Comparison of ENCODE assay signal across 8 mouse cellular contexts in genomic region chr16:4683581-4684456, GRCm38 (mm10). TPM values are rescaled to one million over a fixed set of nuclear protein-coding genes. Genes with fewer than 3 reads are reported as not detected.
A peak's percentile ranks its signal among the peaks of the same experiment; 100 is the strongest.
DNase-seq lines count a peak whose midpoint lies in the region; ATAC-seq and TF ChIP-seq lines count a peak whose summit lies in the region.

No protein-coding gene starts in this region.

- peak overlapping the region; percentile 81 for H3K4me3 ChIP-seq in forebrain, embryonic 10.5 days
- H3K4me3 ChIP-seq in heart, embryonic 15.5 days = peak overlapping the region; percentile 83
- H3K4me3 ChIP-seq in liver, embryonic 14.5 days (ENCODE audit: insufficient read depth in 1 of 2, low read depth in 2 of 2, low read length in 2 of 2) = peak overlapping the region; percentile 84 to 92
- peak overlapping the region; percentile 93 for H3K4me3 ChIP-seq in neural tube, embryonic 11.5 days (ENCODE audit: low read depth, low read length)
- H3K4me3 ChIP-seq in stomach, postnatal 0 days (ENCODE audit: low read depth, low read length) = peak overlapping the region; percentile 76

- H3K4me2 ChIP-seq in heart, embryonic 15.5 days = peak overlapping the region; percentile 80
- peak overlapping the region; percentile 88 for H3K4me2 ChIP-seq in liver, embryonic 14.5 days (ENCODE audit: low read depth)
- H3K4me2 ChIP-seq in neural tube, embryonic 11.5 days (ENCODE audit: low read depth) = peak overlapping the region; percentile 77
- H3K4me2 ChIP-seq in stomach, postnatal 0 days (replicated peaks; ENCODE audit: low read depth) = peak overlapping the region; percentile 91

- DNase-seq in CD8-positive naive resting alpha-beta T cell, adult 2 months (ENCODE audit: low read depth in 2 of 2, low spot score in 2 of 2) = peak; percentile 95 to 97
- peak; percentile 90 for DNase-seq in c-Kit-positive CD71-negative TER-119-negative erythroid progenitor cells, embryonic 14.5 days (ENCODE audit: low read depth)
- peak; percentile 93 for DNase-seq in forebrain, embryonic 10.5 days (ENCODE audit: extremely low spot score, low spot score)
- DNase-seq in kidney, postnatal 25 days = peak; percentile 97
- DNase-seq in liver, embryonic 14.5 days (ENCODE audit: low read depth in 3 of 3, low spot score in 3 of 3) = peak; percentile 84 to 86 (median 85)
- DNase-seq in neural tube, embryonic 11.5 days (ENCODE audit: low spot score) = peak; percentile 95
- peak; percentile 95 for DNase-seq in stomach, postnatal 0 days (ENCODE audit: low spot score)

- H3K9ac ChIP-seq in heart, embryonic 15.5 days = peak overlapping the region; percentile 92
- peak overlapping the region; percentile 85 for H3K9ac ChIP-seq in liver, embryonic 14.5 days (replicated peaks)
- H3K9ac ChIP-seq in neural tube, embryonic 11.5 days (ENCODE audit: low read length) = peak overlapping the region; percentile 75
- peak overlapping the region; percentile 85 for H3K9ac ChIP-seq in stomach, postnatal 0 days (ENCODE audit: low read length)

- peaks cover 20% of the 10 kb centered on the region for H3K36me3 ChIP-seq in forebrain, embryonic 10.5 days (replicated peaks)
- peaks cover 18% of the 10 kb centered on the region for H3K36me3 ChIP-seq in heart, embryonic 15.5 days
- H3K36me3 ChIP-seq in liver, embryonic 14.5 days (replicated peaks; ENCODE audit: control insufficient read depth, insufficient read depth, low read depth) = peaks cover 10% of the 10 kb centered on the region
- H3K36me3 ChIP-seq in neural tube, embryonic 11.5 days (ENCODE audit: control insufficient read depth, insufficient read depth, low read length) = peaks cover 2% of the 10 kb centered on the region; the same call in 1 of the 2 replicates
- H3K36me3 ChIP-seq in stomach, postnatal 0 days (ENCODE audit: control insufficient read depth, insufficient read depth, low read length) = peaks cover 3% of the 10 kb centered on the region; the same call in 1 of the 2 replicates

- TF ChIP-seq EP300 in liver, embryonic 14.5 days (IDR thresholded peaks at IDR 0.05; ENCODE audit: low read depth) = no peak
- no peak for TF ChIP-seq EP300 in stomach, postnatal 0 days (optimal IDR thresholded peaks at IDR 0.05)

- peak; percentile 82 for ATAC-seq in heart, embryonic 15.5 days (replicated peaks; ENCODE audit: insufficient number of reproducible peaks, insufficient read depth, low FRiP score, low read depth)
- ATAC-seq in liver, embryonic 14.5 days (ENCODE audit: insufficient read depth) = peak; percentile 78
- ATAC-seq in neural tube, embryonic 11.5 days (ENCODE audit: insufficient read depth, low FRiP score, low TSS enrichment) = peak; percentile 77
- peak; percentile 88 for ATAC-seq in stomach, postnatal 0 days (ENCODE audit: low FRiP score, low TSS enrichment)

- no peaks in the 10 kb centered on the region for H3K27me3 ChIP-seq in forebrain, embryonic 10.5 days (ENCODE audit: poor library complexity, severe bottlenecking)
- H3K27me3 ChIP-seq in heart, embryonic 15.5 days = no peaks in the 10 kb centered on the region
- H3K27me3 ChIP-seq in liver, embryonic 14.5 days (ENCODE audit: control insufficient read depth, insufficient read depth, low read length) = no peaks in the 10 kb centered on the region
- H3K27me3 ChIP-seq in neural tube, embryonic 11.5 days (ENCODE audit: control insufficient read depth, insufficient read depth, low read length) = no peaks in the 10 kb centered on the region
- H3K27me3 ChIP-seq in stomach, postnatal 0 days (ENCODE audit: control insufficient read depth, insufficient read depth, low read length) = no peaks in the 10 kb centered on the region

- peaks cover 34% of the 10 kb centered on the region for H3K4me1 ChIP-seq in forebrain, embryonic 10.5 days
- H3K4me1 ChIP-seq in heart, embryonic 15.5 days (replicated peaks) = peaks cover 23% of the 10 kb centered on the region
- peaks cover 17 to 23% of the 10 kb centered on the region in 2 experiments for H3K4me1 ChIP-seq in liver, embryonic 14.5 days (replicated peaks; ENCODE audit: control insufficient read depth in 2 of 2, insufficient read depth in 2 of 2, low read length in 1 of 2)
- H3K4me1 ChIP-seq in neural tube, embryonic 11.5 days (ENCODE audit: control insufficient read depth, insufficient read depth, low read length) = peaks cover 2% of the 10 kb centered on the region; the same call in 1 of the 2 replicates
- H3K4me1 ChIP-seq in stomach, postnatal 0 days (replicated peaks; ENCODE audit: control insufficient read depth, insufficient read depth) = 0 out of 2 replicates have a peak, but pooled peaks cover 2% of the 10 kb centered on the region

- peak overlapping the region; percentile 90 for H3K27ac ChIP-seq in forebrain, embryonic 10.5 days
- H3K27ac ChIP-seq in heart, embryonic 15.5 days = peak overlapping the region; percentile 91
- peak overlapping the region; percentile 70 for H3K27ac ChIP-seq in liver, embryonic 14.5 days
- H3K27ac ChIP-seq in neural tube, embryonic 11.5 days (ENCODE audit: low read depth, low read length) = no peak overlapping the region
- H3K27ac ChIP-seq in stomach, postnatal 0 days (replicated peaks) = peak overlapping the region; percentile 76

- H3K9me3 ChIP-seq in forebrain, embryonic 10.5 days = no peaks in the 10 kb centered on the region
- no peaks in the 10 kb centered on the region for H3K9me3 ChIP-seq in heart, embryonic 15.5 days (replicated peaks)
- no peaks in the 10 kb centered on the region for H3K9me3 ChIP-seq in liver, embryonic 14.5 days (ENCODE audit: control insufficient read depth, low read length)
- no peaks in the 10 kb centered on the region for H3K9me3 ChIP-seq in neural tube, embryonic 11.5 days (ENCODE audit: control insufficient read depth, low read length)
- H3K9me3 ChIP-seq in stomach, postnatal 0 days (ENCODE audit: control insufficient read depth, low read length) = no peaks in the 10 kb centered on the region

- under 1% methylated on average over 54 of the region's 54 CpGs for WGBS in forebrain, embryonic 10.5 days
- under 1% methylated on average over 54 of the region's 54 CpGs for WGBS in heart, embryonic 15.5 days
- WGBS in liver, embryonic 14.5 days (ENCODE audit: insufficient replicate concordance) = under 1% methylated on average over 53 of the region's 54 CpGs
- under 1% methylated on average over 54 of the region's 54 CpGs for WGBS in neural tube, embryonic 11.5 days
- WGBS in stomach, postnatal 0 days = under 1% methylated on average over 54 of the region's 54 CpGs

- no peak for TF ChIP-seq CTCF in liver, embryonic 14.5 days (IDR thresholded peaks at IDR 0.05; ENCODE audit: low read depth)
- no peak for TF ChIP-seq CTCF in stomach, postnatal 0 days (IDR thresholded peaks at IDR 0.05; ENCODE audit: low read depth)

RNA-seq across cellular contexts. Expression of gene Coro7, which starts 4.2 kb away (rescaled TPM):
- polyA plus RNA-seq in forebrain, embryonic 10.5 days (2016; fragmentation: Nextera tagmentation; extraction: Ambion mirVana) = 17.6 and 19.1 TPM in 2 replicates
- 11.2 and 15.8 TPM in 2 replicates for polyA plus RNA-seq in heart, embryonic 15.5 days (2015; fragmentation: Nextera tagmentation; extraction: Ambion mirVana)
- polyA plus RNA-seq in liver, embryonic 14.5 days (2012; rRNA removed) = 9.7 and 10.4 TPM in 2 replicates
- 5.1 and 5.2 TPM in 2 replicates for polyA plus RNA-seq in liver, embryonic 14.5 days (2014; fragmentation: Nextera tagmentation; extraction: Ambion mirVana)
- 18.7 and 24.8 TPM in 2 replicates for polyA plus RNA-seq in neural tube, embryonic 11.5 days (2014; fragmentation: Nextera tagmentation; extraction: Ambion mirVana)
- polyA plus RNA-seq in stomach, postnatal 0 days (2015; fragmentation: Nextera tagmentation; extraction: Ambion mirVana) = 7.6 and 8.1 TPM in 2 replicates

RNA-seq across cellular contexts. Expression of gene Nmral1, which starts 35.3 kb away (rescaled TPM):
- 243 and 248 TPM in 2 replicates for polyA plus RNA-seq in forebrain, embryonic 10.5 days (2016; fragmentation: Nextera tagmentation; extraction: Ambion mirVana)
- polyA plus RNA-seq in heart, embryonic 15.5 days (2015; fragmentation: Nextera tagmentation; extraction: Ambion mirVana) = 25.2 and 34.3 TPM in 2 replicates
- 27.0 and 36.6 TPM in 2 replicates for polyA plus RNA-seq in liver, embryonic 14.5 days (2012; rRNA removed)
- 45.2 and 48.2 TPM in 2 replicates for polyA plus RNA-seq in liver, embryonic 14.5 days (2014; fragmentation: Nextera tagmentation; extraction: Ambion mirVana)
- 156 and 159 TPM in 2 replicates for polyA plus RNA-seq in neural tube, embryonic 11.5 days (2014; fragmentation: Nextera tagmentation; extraction: Ambion mirVana)
- 15.5 and 17.2 TPM in 2 replicates for polyA plus RNA-seq in stomach, postnatal 0 days (2015; fragmentation: Nextera tagmentation; extraction: Ambion mirVana)

RNA-seq across cellular contexts. Expression of gene Hmox2, which starts 42.3 kb away (rescaled TPM):
- polyA plus RNA-seq in forebrain, embryonic 10.5 days (2016; fragmentation: Nextera tagmentation; extraction: Ambion mirVana) = 80.6 and 81.5 TPM in 2 replicates
- polyA plus RNA-seq in heart, embryonic 15.5 days (2015; fragmentation: Nextera tagmentation; extraction: Ambion mirVana) = 81.0 and 91.2 TPM in 2 replicates
- 13.9 and 20.8 TPM in 2 replicates for polyA plus RNA-seq in liver, embryonic 14.5 days (2012; rRNA removed)
- 36.5 and 37.4 TPM in 2 replicates for polyA plus RNA-seq in liver, embryonic 14.5 days (2014; fragmentation: Nextera tagmentation; extraction: Ambion mirVana)
- 91.7 and 103 TPM in 2 replicates for polyA plus RNA-seq in neural tube, embryonic 11.5 days (2014; fragmentation: Nextera tagmentation; extraction: Ambion mirVana)
- 57.4 and 60.6 TPM in 2 replicates for polyA plus RNA-seq in stomach, postnatal 0 days (2015; fragmentation: Nextera tagmentation; extraction: Ambion mirVana)

RNA-seq across cellular contexts. Expression of gene Dnaja3, which starts 44.0 kb away (rescaled TPM):
- polyA plus RNA-seq in forebrain, embryonic 10.5 days (2016; fragmentation: Nextera tagmentation; extraction: Ambion mirVana) = 63.7 and 66.3 TPM in 2 replicates
- 78.3 and 79.6 TPM in 2 replicates for polyA plus RNA-seq in heart, embryonic 15.5 days (2015; fragmentation: Nextera tagmentation; extraction: Ambion mirVana)
- polyA plus RNA-seq in liver, embryonic 14.5 days (2012; rRNA removed) = 13.6 and 18.8 TPM in 2 replicates
- polyA plus RNA-seq in liver, embryonic 14.5 days (2014; fragmentation: Nextera tagmentation; extraction: Ambion mirVana) = 34.1 and 37.3 TPM in 2 replicates
- polyA plus RNA-seq in neural tube, embryonic 11.5 days (2014; fragmentation: Nextera tagmentation; extraction: Ambion mirVana) = 54.2 and 56.6 TPM in 2 replicates
- polyA plus RNA-seq in stomach, postnatal 0 days (2015; fragmentation: Nextera tagmentation; extraction: Ambion mirVana) = 47.0 and 49.2 TPM in 2 replicates

RNA-seq across cellular contexts. Expression of gene Vasn, which starts 44.1 kb away (rescaled TPM):
- polyA plus RNA-seq in forebrain, embryonic 10.5 days (2016; fragmentation: Nextera tagmentation; extraction: Ambion mirVana) = 9.2 and 9.3 TPM in 2 replicates
- 14.7 and 20.7 TPM in 2 replicates for polyA plus RNA-seq in heart, embryonic 15.5 days (2015; fragmentation: Nextera tagmentation; extraction: Ambion mirVana)
- polyA plus RNA-seq in liver, embryonic 14.5 days (2012; rRNA removed) = 2.5 and 2.9 TPM in 2 replicates
- polyA plus RNA-seq in liver, embryonic 14.5 days (2014; fragmentation: Nextera tagmentation; extraction: Ambion mirVana) = 1.2 TPM in 2 replicates
- 10.5 and 11.1 TPM in 2 replicates for polyA plus RNA-seq in neural tube, embryonic 11.5 days (2014; fragmentation: Nextera tagmentation; extraction: Ambion mirVana)
- polyA plus RNA-seq in stomach, postnatal 0 days (2015; fragmentation: Nextera tagmentation; extraction: Ambion mirVana) = 8.8 and 9.6 TPM in 2 replicates
